Mouse (Mus musculus) liver, embryonic 11.5 days (tissue): ENCODE measurements around the gene Prepl. TPM values are rescaled to one million over a fixed set of nuclear protein-coding genes. Genes with fewer than 3 reads are reported as not detected.

Source experiments
- ATAC-seq: fragments of 200-750 bp; cut with Nextera tagmentation; replicated peaks from 2 replicates; pipeline ENCODE4 v1.8.0; 2017; ENCODE audit warnings: moderate number of reproducible peaks, mild to moderate bottlenecking, moderate TSS enrichment, moderate library complexity; ENCODE audit not compliant: low FRiP score
- DNase-seq: peaks from one replicate; pipeline ENCODE4 v3.0.0-alpha.2; 2017; ENCODE audit warnings: low spot score
- H3K27ac ChIP-seq: fragments of 300-500 bp; sonication (generic); 2 replicates; pipeline ENCODE4 v1.5.1; 2014; ENCODE audit warnings: mild to moderate bottlenecking, low read depth, low read length, control low read depth
- H3K27me3 ChIP-seq: fragments of 300-500 bp; sonication (generic); replicated peaks from 2 replicates; pipeline ENCODE4 v1.6.1; 2014; ENCODE audit warnings: low read length, mixed read lengths; ENCODE audit not compliant: control insufficient read depth, insufficient read depth
- H3K36me3 ChIP-seq: fragments of 300-500 bp; sonication (generic); 2 replicates; pipeline ENCODE4 v1.6.1; 2014; ENCODE audit warnings: mild to moderate bottlenecking, low read length, moderate library complexity, mixed read lengths; ENCODE audit not compliant: control insufficient read depth, insufficient read depth
- H3K4me1 ChIP-seq: fragments of 300-500 bp; sonication (generic); replicated peaks from 2 replicates; pipeline ENCODE4 v1.6.1; 2014; ENCODE audit warnings: low read length, mixed read lengths; ENCODE audit not compliant: control insufficient read depth, insufficient read depth
- H3K4me2 ChIP-seq: fragments of 300-500 bp; sonication (generic); 2 replicates; pipeline ENCODE4 v1.6.1; 2014; ENCODE audit warnings: mild to moderate bottlenecking, control low read depth, moderate library complexity
- H3K4me3 ChIP-seq: fragments of 300-500 bp; sonication (generic); 2 replicates; pipeline ENCODE4 v1.5.1; 2014; ENCODE audit warnings: low read depth, low read length, control low read depth
- H3K9ac ChIP-seq: fragments of 300-500 bp; sonication (generic); 2 replicates; pipeline ENCODE4 v1.6.1; 2014; ENCODE audit warnings: low read depth, low read length, control low read depth
- H3K9me3 ChIP-seq: fragments of 300-500 bp; sonication (generic); 2 replicates; pipeline ENCODE4 v1.6.1; 2016; ENCODE audit warnings: low read length, inconsistent platforms, mixed read lengths; ENCODE audit not compliant: control insufficient read depth
- WGBS: fragments of 180-500 bp; shearing (Covaris S2); extraction: QIAGEN DNeasy Blood & Tissue Kit; methylation state at CpG from one replicate; pipeline ENCODE4 v1.1.7; 2014; 5-methylcytosine and 5-hydroxymethylcytosine counted together
- polyA plus RNA-seq: library from polyadenylated mRNA; unstranded; fragments of >200 nt; fragmentation: Nextera tagmentation; extraction: Ambion mirVana; gene quantifications from 2 replicates; pipeline ENCODE4 v1.2.1, GENCODE M21; 2014

Gene Prepl
- polyA plus RNA-seq, 1 experiment from 2014 or later, result 18.9 TPM

GRCm38 (mm10) chr17:85059136-85059535 is 30.9 kb downstream of the Prepl start:
- no peak overlapping the region for H3K4me3 ChIP-seq
- no peaks in the 10 kb centered on the region for H3K36me3 ChIP-seq
- ATAC-seq, result no peak
- H3K9ac ChIP-seq, result no peak overlapping the region
- DNase-seq, result no peak
- H3K9me3 ChIP-seq, result no peaks in the 10 kb centered on the region
- 91% methylated on average over 6 of the region's 6 CpGs for WGBS
- H3K27ac ChIP-seq, result no peak overlapping the region
- H3K27me3 ChIP-seq, result no peaks in the 10 kb centered on the region
- no peak overlapping the region for H3K4me2 ChIP-seq
- H3K4me1 ChIP-seq, result no peaks in the 10 kb centered on the region

- Histone ChIP-seq H3K4me2 (no peak overlapping the region), H3K27me3 (no peaks in the 10 kb centered on the region), H3K9me3 (no peaks in the 10 kb centered on the region), H3K4me1 (no peaks in the 10 kb centered on the region), H3K27ac (no peak overlapping the region), H3K4me3 (no peak overlapping the region), H3K36me3 (no peaks in the 10 kb centered on the region), H3K9ac (no peak overlapping the region)
- DNase-seq, result no peak
- 82% methylated on average over 7 of the region's 7 CpGs for WGBS
- no peak for ATAC-seq
These were observed 31.8 kb downstream of the Prepl start for GRCm38 (mm10) chr17:85058276-85058675.

- Histone ChIP-seq H3K9me3 (no peaks in the 10 kb centered on the region), H3K36me3 (no peaks in the 10 kb centered on the region), H3K9ac (no peak overlapping the region), H3K27ac (no peak overlapping the region), H3K27me3 (no peaks in the 10 kb centered on the region), H3K4me2 (no peak overlapping the region), H3K4me1 (no peaks in the 10 kb centered on the region), H3K4me3 (no peak overlapping the region)
- DNase-seq (no peak), ATAC-seq (no peak)
- 81% methylated on average over 5 of the region's 5 CpGs for WGBS
These were observed 41.7 kb downstream of the Prepl start for GRCm38 (mm10) chr17:85048379-85048778.

- no peak overlapping the region for H3K9ac ChIP-seq
- no peaks in the 10 kb centered on the region for H3K36me3 ChIP-seq
- ATAC-seq (no peak), DNase-seq (no peak)
- H3K4me1 ChIP-seq, result peaks cover 3% of the 10 kb centered on the region; the same call in 1 of the 2 replicates
- H3K4me3 ChIP-seq, result no peak overlapping the region
- H3K27ac ChIP-seq, result no peak overlapping the region
- H3K4me2 ChIP-seq, result no peak overlapping the region
- H3K9me3 ChIP-seq, result no peaks in the 10 kb centered on the region
- no peaks in the 10 kb centered on the region for H3K27me3 ChIP-seq
- 83% methylated on average over 12 of the region's 12 CpGs for WGBS
These were observed 44.9 kb downstream of the Prepl start for GRCm38 (mm10) chr17:85045160-85045559.

GRCm38 (mm10) chr17:85044466-85044865 is 45.6 kb downstream of the Prepl start:
- Histone ChIP-seq H3K4me3 (no peak overlapping the region), H3K27me3 (no peaks in the 10 kb centered on the region), H3K4me2 (no peak overlapping the region), H3K9me3 (no peaks in the 10 kb centered on the region), H3K27ac (no peak overlapping the region), H3K36me3 (no peaks in the 10 kb centered on the region), H3K9ac (no peak overlapping the region), H3K4me1 (peaks cover 3% of the 10 kb centered on the region; the same call in 1 of the 2 replicates)
- WGBS, result 86% methylated on average over 5 of the region's 5 CpGs
- ATAC-seq (no peak), DNase-seq (no peak)

- H3K4me1 ChIP-seq, result peaks cover 3% of the 10 kb centered on the region; the same call in 1 of the 2 replicates
- H3K9me3 ChIP-seq, result no peaks in the 10 kb centered on the region
- ATAC-seq (no peak), DNase-seq (no peak)
- H3K4me2 ChIP-seq, result no peak overlapping the region
- H3K27me3 ChIP-seq, result no peaks in the 10 kb centered on the region
- no peak overlapping the region for H3K4me3 ChIP-seq
- H3K9ac ChIP-seq, result no peak overlapping the region
- WGBS, result 73% methylated on average over 6 of the region's 6 CpGs
- H3K36me3 ChIP-seq, result no peaks in the 10 kb centered on the region
- H3K27ac ChIP-seq, result no peak overlapping the region
These were observed 46.6 kb downstream of the Prepl start for GRCm38 (mm10) chr17:85043404-85043816.

- no peak for DNase-seq
- Histone ChIP-seq H3K4me2 (no peak overlapping the region), H3K4me3 (no peak overlapping the region), H3K4me1 (peaks cover 3% of the 10 kb centered on the region; the same call in 1 of the 2 replicates), H3K27me3 (no peaks in the 10 kb centered on the region), H3K27ac (no peak overlapping the region), H3K36me3 (no peaks in the 10 kb centered on the region), H3K9me3 (no peaks in the 10 kb centered on the region), H3K9ac (no peak overlapping the region)
- WGBS, result 68% methylated on average over 6 of the region's 6 CpGs
- ATAC-seq, result no peak
These were observed 47.6 kb downstream of the Prepl start for GRCm38 (mm10) chr17:85042419-85042818.

- no peak for DNase-seq
- peaks cover 3% of the 10 kb centered on the region; the same call in 1 of the 2 replicates for H3K4me1 ChIP-seq
- no peak for ATAC-seq
- H3K4me2 ChIP-seq, result no peak overlapping the region
- no peaks in the 10 kb centered on the region for H3K36me3 ChIP-seq
- 62% methylated on average over 7 of the region's 7 CpGs for WGBS
- no peak overlapping the region for H3K4me3 ChIP-seq
- no peak overlapping the region for H3K27ac ChIP-seq
- no peak overlapping the region for H3K9ac ChIP-seq
- no peaks in the 10 kb centered on the region for H3K9me3 ChIP-seq
- no peaks in the 10 kb centered on the region for H3K27me3 ChIP-seq
These were observed 49.1 kb downstream of the Prepl start for GRCm38 (mm10) chr17:85040913-85041312.

GRCm38 (mm10) chr17:85038761-85039160 is 51.3 kb downstream of the Prepl start:
- H3K4me3 ChIP-seq, result no peak overlapping the region
- no peak overlapping the region for H3K4me2 ChIP-seq
- H3K36me3 ChIP-seq, result no peaks in the 10 kb centered on the region
- ATAC-seq (no peak), DNase-seq (no peak)
- H3K27me3 ChIP-seq, result no peaks in the 10 kb centered on the region
- H3K9ac ChIP-seq, result no peak overlapping the region
- no peak overlapping the region for H3K27ac ChIP-seq
- H3K4me1 ChIP-seq, result peaks cover 3% of the 10 kb centered on the region; the same call in 1 of the 2 replicates
- WGBS, result 88% methylated on average over 5 of the region's 5 CpGs
- H3K9me3 ChIP-seq, result no peaks in the 10 kb centered on the region
